Mouse (Mus musculus) CH12.LX (cell line): Measurements from ENCODE around the gene Aplp2.

ENCODE experiments used
- CHD2 ChIP-seq: IDR thresholded peaks from 2 replicates; pipeline ENCODE4 v1.6.1; 2011; ENCODE audit warnings: low read length, improper control_type of control experiment
- CTCF ChIP-seq, 2 experiments: IDR thresholded peaks in 1 of 2; conservative IDR thresholded peaks in 1 of 2; 2 replicates each; pipeline ENCODE4 v1.5.1; 2011 to 2012; ENCODE audit warnings: low read depth in 2 of 2, low read length in 2 of 2, improper control_type of control experiment in 1 of 2, inconsistent platforms in 1 of 2, mild to moderate bottlenecking in 1 of 2, moderate library complexity in 1 of 2
- EP300 ChIP-seq: IDR thresholded peaks from 2 replicates; pipeline ENCODE4 v1.6.1; 2011; ENCODE audit warnings: low read length, improper control_type of control experiment
- IRF4 ChIP-seq: IDR thresholded peaks from 2 replicates; pipeline ENCODE4 v1.6.1; 2014; ENCODE audit warnings: low read depth, mild to moderate bottlenecking, inconsistent platforms, low read length, improper control_type of control experiment
- JUND ChIP-seq: conservative IDR thresholded peaks from 2 replicates; pipeline ENCODE4 v1.6.1; 2011; ENCODE audit warnings: low read depth, low read length, improper control_type of control experiment
- POLR2A ChIP-seq: IDR thresholded peaks from 2 replicates; pipeline ENCODE4 v1.6.1; 2011; ENCODE audit warnings: low read depth, mild to moderate bottlenecking, improper control_type of control experiment, low read length
- SMC3 ChIP-seq: IDR thresholded peaks from 2 replicates; pipeline ENCODE4 v1.6.1; 2011; ENCODE audit warnings: low read depth, low read length, improper control_type of control experiment

DNA sequence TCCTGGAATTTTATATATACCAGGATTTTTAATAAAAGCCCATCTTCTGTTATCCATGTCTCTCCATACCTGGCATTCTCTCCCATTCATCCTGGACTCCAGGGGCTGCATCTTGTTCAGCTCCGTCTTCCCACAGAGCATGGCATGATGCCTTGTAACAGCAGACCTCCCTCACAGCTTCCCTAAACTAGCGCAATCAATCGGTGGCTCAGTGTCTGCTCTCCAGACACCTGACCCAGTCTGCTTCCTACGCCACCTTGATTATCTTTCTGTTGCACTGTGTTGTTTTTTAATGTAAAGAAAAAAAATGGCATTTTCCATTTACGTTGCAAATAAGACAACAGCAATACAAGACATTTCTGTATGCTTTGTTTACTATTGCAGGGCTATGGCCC is 32.3 kb upstream of the Aplp2 start:
- TF ChIP-seq CTCF (conservative IDR thresholded peaks at IDR 0.05 in 1 of 2, IDR thresholded peaks at IDR 0.05 in 1 of 2; ENCODE audit: low read depth in 2 of 2, low read length in 2 of 2) (no peak), POLR2A (no peak), SMC3 (no peak), IRF4 (no peak), EP300 (no peak), CHD2 (no peak), JUND (no peak)
